Mouse (Mus musculus): ENCODE data around the gene Otulin. TPM values are rescaled to one million over a fixed set of nuclear protein-coding genes. Genes with fewer than 3 reads are reported as not detected.

The Otulin gene
- 23.9 and 24.0 TPM in 2 replicates for polyA plus RNA-seq (2012; rRNA removed)

GRCm38 (mm10) chr15:27630601-27631383 is at the start of gene Otulin:
TSS of gene Otulin (minus strand) at chr15:27630693.
- Histone ChIP-seq H3K27ac (ENCODE audit: insufficient read depth, low read length) (peak within 1 kb of the TSS; percentile 75; the same call in 1 of the 2 replicates), H3K4me1 (ENCODE audit: control insufficient read depth, insufficient read depth, low read length) (peaks cover 7% of the 10 kb centered on the region), H3K4me3 (ENCODE audit: insufficient read depth, low read length) (peak within 1 kb of the TSS; percentile 59)
- TF ChIP-seq CTCF (IDR thresholded peaks at IDR 0.05; ENCODE audit: extremely low read depth, insufficient read depth, low read length) = no peak
- TF ChIP-seq POLR2A (IDR thresholded peaks at IDR 0.05; ENCODE audit: extremely low read depth, insufficient read depth, low read length) = peak; percentile 55; the same call in 1 of the 2 replicates

GRCm38 (mm10) chr15:27678511-27678910 is 48.0 kb upstream of the Otulin start:
- Histone ChIP-seq H3K4me1 (ENCODE audit: control insufficient read depth, insufficient read depth, low read length) (peaks cover 4% of the 10 kb centered on the region; the same call in 1 of the 2 replicates), H3K27ac (ENCODE audit: insufficient read depth, low read length) (no peak overlapping the region), H3K4me3 (ENCODE audit: insufficient read depth, low read length) (no peak overlapping the region)
- TF ChIP-seq POLR2A (IDR thresholded peaks at IDR 0.05; ENCODE audit: extremely low read depth, insufficient read depth, low read length) (no peak), CTCF (IDR thresholded peaks at IDR 0.05; ENCODE audit: extremely low read depth, insufficient read depth, low read length) (no peak)

- no peak overlapping the region for H3K27ac ChIP-seq (ENCODE audit: insufficient read depth, low read length)
- H3K4me3 ChIP-seq (ENCODE audit: insufficient read depth, low read length) = no peak overlapping the region
- TF ChIP-seq POLR2A (IDR thresholded peaks at IDR 0.05; ENCODE audit: extremely low read depth, insufficient read depth, low read length) (no peak), CTCF (IDR thresholded peaks at IDR 0.05; ENCODE audit: extremely low read depth, insufficient read depth, low read length) (no peak)
- peaks cover 10% of the 10 kb centered on the region for H3K4me1 ChIP-seq (ENCODE audit: control insufficient read depth, insufficient read depth, low read length)
Measured at GRCm38 (mm10) chr15:27677801-27678200, 47.3 kb upstream of the Otulin start.

GRCm38 (mm10) chr15:27676211-27676610 is 45.7 kb upstream of the Otulin start:
- TF ChIP-seq CTCF (IDR thresholded peaks at IDR 0.05; ENCODE audit: extremely low read depth, insufficient read depth, low read length) (no peak), POLR2A (IDR thresholded peaks at IDR 0.05; ENCODE audit: extremely low read depth, insufficient read depth, low read length) (no peak)
- Histone ChIP-seq H3K4me1 (ENCODE audit: control insufficient read depth, insufficient read depth, low read length) (peaks cover 17% of the 10 kb centered on the region), H3K27ac (ENCODE audit: insufficient read depth, low read length) (no peak overlapping the region), H3K4me3 (ENCODE audit: insufficient read depth, low read length) (no peak overlapping the region)

- Histone ChIP-seq H3K4me1 (ENCODE audit: control insufficient read depth, insufficient read depth, low read length) (peaks cover 18% of the 10 kb centered on the region), H3K27ac (ENCODE audit: insufficient read depth, low read length) (no peak overlapping the region), H3K4me3 (ENCODE audit: insufficient read depth, low read length) (no peak overlapping the region)
- TF ChIP-seq POLR2A (IDR thresholded peaks at IDR 0.05; ENCODE audit: extremely low read depth, insufficient read depth, low read length) (no peak), CTCF (IDR thresholded peaks at IDR 0.05; ENCODE audit: extremely low read depth, insufficient read depth, low read length) (no peak)
Measured at GRCm38 (mm10) chr15:27675122-27675521, 44.6 kb upstream of the Otulin start.

- Histone ChIP-seq H3K27ac (ENCODE audit: insufficient read depth, low read length) (no peak overlapping the region), H3K4me3 (ENCODE audit: insufficient read depth, low read length) (no peak overlapping the region), H3K4me1 (ENCODE audit: control insufficient read depth, insufficient read depth, low read length) (peaks cover 18% of the 10 kb centered on the region)
- TF ChIP-seq POLR2A (IDR thresholded peaks at IDR 0.05; ENCODE audit: extremely low read depth, insufficient read depth, low read length) = no peak
- TF ChIP-seq CTCF (IDR thresholded peaks at IDR 0.05; ENCODE audit: extremely low read depth, insufficient read depth, low read length) = no peak
Measured at GRCm38 (mm10) chr15:27674041-27674440, 43.5 kb upstream of the Otulin start.

- TF ChIP-seq POLR2A (IDR thresholded peaks at IDR 0.05; ENCODE audit: extremely low read depth, insufficient read depth, low read length) (no peak), CTCF (IDR thresholded peaks at IDR 0.05; ENCODE audit: extremely low read depth, insufficient read depth, low read length) (no peak)
- H3K4me3 ChIP-seq (ENCODE audit: insufficient read depth, low read length) = no peak overlapping the region
- H3K27ac ChIP-seq (ENCODE audit: insufficient read depth, low read length) = peak overlapping the region; percentile 22; the same call in 1 of the 2 replicates
- H3K4me1 ChIP-seq (ENCODE audit: control insufficient read depth, insufficient read depth, low read length) = peaks cover 18% of the 10 kb centered on the region
Measured at GRCm38 (mm10) chr15:27673151-27673550, 42.7 kb upstream of the Otulin start.

GRCm38 (mm10) chr15:27672259-27672658 is 41.8 kb upstream of the Otulin start:
- TF ChIP-seq POLR2A (IDR thresholded peaks at IDR 0.05; ENCODE audit: extremely low read depth, insufficient read depth, low read length) (no peak), CTCF (IDR thresholded peaks at IDR 0.05; ENCODE audit: extremely low read depth, insufficient read depth, low read length) (no peak)
- Histone ChIP-seq H3K27ac (ENCODE audit: insufficient read depth, low read length) (no peak overlapping the region), H3K4me1 (ENCODE audit: control insufficient read depth, insufficient read depth, low read length) (peaks cover 18% of the 10 kb centered on the region), H3K4me3 (ENCODE audit: insufficient read depth, low read length) (no peak overlapping the region)

GRCm38 (mm10) chr15:27671612-27672245 is 41.2 kb upstream of the Otulin start:
- TF ChIP-seq CTCF (IDR thresholded peaks at IDR 0.05; ENCODE audit: extremely low read depth, insufficient read depth, low read length) (no peak), POLR2A (IDR thresholded peaks at IDR 0.05; ENCODE audit: extremely low read depth, insufficient read depth, low read length) (no peak)
- Histone ChIP-seq H3K27ac (ENCODE audit: insufficient read depth, low read length) (no peak overlapping the region; the same call in 1 of the 2 replicates), H3K4me1 (ENCODE audit: control insufficient read depth, insufficient read depth, low read length) (peaks cover 18% of the 10 kb centered on the region), H3K4me3 (ENCODE audit: insufficient read depth, low read length) (no peak overlapping the region)

All from cortical plate, adult 2 months (tissue).